Mouse (Mus musculus): Measurements from ENCODE around the gene Clybl. TPM values are rescaled to one million over a fixed set of nuclear protein-coding genes. Genes with fewer than 3 reads are reported as not detected.
A peak's percentile ranks its signal among the peaks of the same experiment; 100 is the strongest.

Clybl gene
- polyA plus RNA-seq, 1 experiment from 2014 or later, result 21.6 TPM

- H3K9me3 ChIP-seq (ENCODE audit: control insufficient read depth, low read length), result no peaks in the 10 kb centered on the region
- H3K4me3 ChIP-seq (ENCODE audit: low read length), result no peak overlapping the region
- H3K27ac ChIP-seq (ENCODE audit: low read depth, low read length), result no peak overlapping the region
- no peaks in the 10 kb centered on the region for H3K4me1 ChIP-seq (ENCODE audit: control insufficient read depth, insufficient read depth, low read depth, low read length)
- H3K9ac ChIP-seq (ENCODE audit: low read depth, low read length), result no peak overlapping the region
- ATAC-seq, result no peak
- H3K27me3 ChIP-seq (replicated peaks; ENCODE audit: control insufficient read depth, insufficient read depth, low read length), result no peaks in the 10 kb centered on the region
- 60% methylated on average over 9 of the region's 9 CpGs for WGBS
- no peak overlapping the region for H3K4me2 ChIP-seq (ENCODE audit: low read length)
- no peaks in the 10 kb centered on the region for H3K36me3 ChIP-seq (ENCODE audit: control insufficient read depth, insufficient read depth, low read length)
Observed at GRCm38 (mm10) chr14:122330136-122330535, 148.6 kb downstream of the Clybl start.

- no peak for ATAC-seq
- Histone ChIP-seq H3K27me3 (replicated peaks; ENCODE audit: control insufficient read depth, insufficient read depth, low read length) (no peaks in the 10 kb centered on the region), H3K9me3 (ENCODE audit: control insufficient read depth, low read length) (no peaks in the 10 kb centered on the region), H3K4me3 (ENCODE audit: low read length) (no peak overlapping the region), H3K4me1 (ENCODE audit: control insufficient read depth, insufficient read depth, low read depth, low read length) (no peaks in the 10 kb centered on the region), H3K9ac (ENCODE audit: low read depth, low read length) (no peak overlapping the region), H3K4me2 (ENCODE audit: low read length) (no peak overlapping the region), H3K36me3 (ENCODE audit: control insufficient read depth, insufficient read depth, low read length) (no peaks in the 10 kb centered on the region), H3K27ac (ENCODE audit: low read depth, low read length) (no peak overlapping the region)
- WGBS, result 73% methylated on average over 2 of the region's 2 CpGs
Observed at GRCm38 (mm10) chr14:122330716-122331115, 149.2 kb downstream of the Clybl start.

GRCm38 (mm10) chr14:122331635-122332460 lies 150.3 kb downstream of the Clybl start:
- H3K27ac ChIP-seq (ENCODE audit: low read depth, low read length), result no peak overlapping the region
- H3K4me2 ChIP-seq (ENCODE audit: low read length), result no peak overlapping the region
- ATAC-seq, result no peak
- 45% methylated on average over 14 of the region's 14 CpGs for WGBS
- H3K27me3 ChIP-seq (replicated peaks; ENCODE audit: control insufficient read depth, insufficient read depth, low read length), result no peaks in the 10 kb centered on the region
- no peaks in the 10 kb centered on the region for H3K9me3 ChIP-seq (ENCODE audit: control insufficient read depth, low read length)
- no peak overlapping the region for H3K4me3 ChIP-seq (ENCODE audit: low read length)
- no peak overlapping the region for H3K9ac ChIP-seq (ENCODE audit: low read depth, low read length)
- H3K4me1 ChIP-seq (ENCODE audit: control insufficient read depth, insufficient read depth, low read depth, low read length), result no peaks in the 10 kb centered on the region
- H3K36me3 ChIP-seq (ENCODE audit: control insufficient read depth, insufficient read depth, low read length), result no peaks in the 10 kb centered on the region

GRCm38 (mm10) chr14:122336957-122337356 lies 155.5 kb downstream of the Clybl start:
- no peak for ATAC-seq
- Histone ChIP-seq H3K4me1 (ENCODE audit: control insufficient read depth, insufficient read depth, low read depth, low read length) (no peaks in the 10 kb centered on the region), H3K36me3 (ENCODE audit: control insufficient read depth, insufficient read depth, low read length) (no peaks in the 10 kb centered on the region), H3K9me3 (ENCODE audit: control insufficient read depth, low read length) (no peaks in the 10 kb centered on the region), H3K27me3 (replicated peaks; ENCODE audit: control insufficient read depth, insufficient read depth, low read length) (no peaks in the 10 kb centered on the region), H3K9ac (ENCODE audit: low read depth, low read length) (no peak overlapping the region), H3K4me2 (ENCODE audit: low read length) (no peak overlapping the region), H3K27ac (ENCODE audit: low read depth, low read length) (no peak overlapping the region), H3K4me3 (ENCODE audit: low read length) (no peak overlapping the region)
- WGBS, result 63% methylated on average over 4 of the region's 4 CpGs

- Histone ChIP-seq H3K36me3 (ENCODE audit: control insufficient read depth, insufficient read depth, low read length) (no peaks in the 10 kb centered on the region), H3K27ac (ENCODE audit: low read depth, low read length) (peak overlapping the region; percentile 23; the same call in 1 of the 2 replicates), H3K4me1 (ENCODE audit: control insufficient read depth, insufficient read depth, low read depth, low read length) (no peaks in the 10 kb centered on the region), H3K9me3 (ENCODE audit: control insufficient read depth, low read length) (no peaks in the 10 kb centered on the region), H3K4me3 (ENCODE audit: low read length) (no peak overlapping the region), H3K27me3 (replicated peaks; ENCODE audit: control insufficient read depth, insufficient read depth, low read length) (no peaks in the 10 kb centered on the region), H3K9ac (ENCODE audit: low read depth, low read length) (no peak overlapping the region), H3K4me2 (ENCODE audit: low read length) (no peak overlapping the region)
- WGBS, result 59% methylated on average over 4 of the region's 4 CpGs
- ATAC-seq, result peak; percentile 90
Observed at GRCm38 (mm10) chr14:122338784-122339183, 157.3 kb downstream of the Clybl start.

GRCm38 (mm10) chr14:122340141-122340540 lies 158.6 kb downstream of the Clybl start:
- no peak for ATAC-seq
- Histone ChIP-seq H3K27me3 (replicated peaks; ENCODE audit: control insufficient read depth, insufficient read depth, low read length) (no peaks in the 10 kb centered on the region), H3K36me3 (ENCODE audit: control insufficient read depth, insufficient read depth, low read length) (no peaks in the 10 kb centered on the region), H3K9me3 (ENCODE audit: control insufficient read depth, low read length) (no peaks in the 10 kb centered on the region), H3K4me3 (ENCODE audit: low read length) (no peak overlapping the region), H3K4me1 (ENCODE audit: control insufficient read depth, insufficient read depth, low read depth, low read length) (no peaks in the 10 kb centered on the region; the same call in 1 of the 2 replicates), H3K4me2 (ENCODE audit: low read length) (no peak overlapping the region), H3K9ac (ENCODE audit: low read depth, low read length) (no peak overlapping the region), H3K27ac (ENCODE audit: low read depth, low read length) (no peak overlapping the region)
- WGBS, result 76% methylated on average over 5 of the region's 5 CpGs

- no peak overlapping the region for H3K4me2 ChIP-seq (ENCODE audit: low read length)
- WGBS, result 50% methylated on average over 6 of the region's 6 CpGs
Observed at GRCm38 (mm10) chr14:122341591-122342360, 160.3 kb downstream of the Clybl start.

GRCm38 (mm10) chr14:122344272-122345224 lies 163.0 kb downstream of the Clybl start:
- ATAC-seq, result peak; percentile 80
- H3K27ac ChIP-seq (ENCODE audit: low read depth, low read length), result peak overlapping the region; percentile 12; the same call in 1 of the 2 replicates
- WGBS, result 52% methylated on average over 18 of the region's 18 CpGs

More at GRCm38 (mm10) chr14:122341591-122342360, 160.3 kb downstream of the Clybl start:
- no peak for ATAC-seq
- no peak overlapping the region for H3K4me3 ChIP-seq (ENCODE audit: low read length)
- H3K4me1 ChIP-seq (ENCODE audit: control insufficient read depth, insufficient read depth, low read depth, low read length), result no peaks in the 10 kb centered on the region; the same call in 1 of the 2 replicates
- no peak overlapping the region for H3K27ac ChIP-seq (ENCODE audit: low read depth, low read length)
- no peaks in the 10 kb centered on the region for H3K9me3 ChIP-seq (ENCODE audit: control insufficient read depth, low read length)
- no peaks in the 10 kb centered on the region for H3K27me3 ChIP-seq (replicated peaks; ENCODE audit: control insufficient read depth, insufficient read depth, low read length)
- H3K36me3 ChIP-seq (ENCODE audit: control insufficient read depth, insufficient read depth, low read length), result no peaks in the 10 kb centered on the region
- no peak overlapping the region for H3K9ac ChIP-seq (ENCODE audit: low read depth, low read length)

More at GRCm38 (mm10) chr14:122344272-122345224, 163.0 kb downstream of the Clybl start:
- H3K36me3 ChIP-seq (ENCODE audit: control insufficient read depth, insufficient read depth, low read length), result no peaks in the 10 kb centered on the region
- no peak overlapping the region for H3K9ac ChIP-seq (ENCODE audit: low read depth, low read length)
- no peaks in the 10 kb centered on the region for H3K9me3 ChIP-seq (ENCODE audit: control insufficient read depth, low read length)
- H3K27me3 ChIP-seq (replicated peaks; ENCODE audit: control insufficient read depth, insufficient read depth, low read length), result no peaks in the 10 kb centered on the region
- H3K4me3 ChIP-seq (ENCODE audit: low read length), result no peak overlapping the region
- peak overlapping the region; percentile 33 for H3K4me2 ChIP-seq (ENCODE audit: low read length)
- H3K4me1 ChIP-seq (ENCODE audit: control insufficient read depth, insufficient read depth, low read depth, low read length), result peaks cover 6% of the 10 kb centered on the region; the same call in 1 of the 2 replicates

Measured in hindbrain, embryonic 16.5 days (tissue).